Mouse (Mus musculus) intestine, postnatal 0 days (tissue): ENCODE results near the gene Unc119. TPM values are rescaled to one million over a fixed set of nuclear protein-coding genes. Genes with fewer than 3 reads are reported as not detected.
A peak's percentile ranks its signal among the peaks of the same experiment; 100 is the strongest.

Experiments used
- ATAC-seq: fragments of 200-750 bp; cut with Nextera tagmentation; 2 replicates; pipeline ENCODE4 v1.8.0; 2017; ENCODE audit warnings: mild to moderate bottlenecking, moderate TSS enrichment, moderate library complexity
- H3K27ac ChIP-seq: fragments of 300-500 bp; sonication (generic); 2 replicates; pipeline ENCODE4 v1.5.1; 2014; ENCODE audit warnings: mild to moderate bottlenecking, low read depth, low read length, moderate library complexity
- H3K27me3 ChIP-seq: fragments of 300-500 bp; sonication (generic); replicated peaks from 2 replicates; pipeline ENCODE4 v1.6.1; 2014; ENCODE audit warnings: low read length, mixed read lengths; ENCODE audit not compliant: control insufficient read depth, insufficient read depth
- H3K36me3 ChIP-seq: fragments of 300-500 bp; sonication (generic); 2 replicates; pipeline ENCODE4 v1.6.1; 2014; ENCODE audit warnings: mild to moderate bottlenecking, moderate library complexity; ENCODE audit not compliant: control insufficient read depth, insufficient read depth
- H3K4me1 ChIP-seq: fragments of 300-500 bp; sonication (generic); replicated peaks from 2 replicates; pipeline ENCODE4 v1.6.1; 2014; ENCODE audit warnings: antibody characterized with exemption, low read length, mixed read lengths; ENCODE audit not compliant: control insufficient read depth, insufficient read depth
- H3K4me2 ChIP-seq: fragments of 300-500 bp; sonication (generic); replicated peaks from 2 replicates; pipeline ENCODE4 v1.6.1; 2014; ENCODE audit warnings: low read depth, mild to moderate bottlenecking, moderate library complexity
- H3K4me3 ChIP-seq: fragments of 300-500 bp; sonication (generic); 2 replicates; pipeline ENCODE4 v1.5.1; 2014; ENCODE audit warnings: low read depth, low read length
- H3K9ac ChIP-seq: fragments of 300-500 bp; sonication (generic); 2 replicates; pipeline ENCODE4 v1.6.1; 2014; ENCODE audit warnings: mild to moderate bottlenecking, low read depth, low read length
- H3K9me3 ChIP-seq: fragments of 300-500 bp; sonication (generic); 2 replicates; pipeline ENCODE4 v1.6.1; 2016; ENCODE audit warnings: mixed run types; ENCODE audit not compliant: control insufficient read depth
- CTCF ChIP-seq: sonication (generic); IDR thresholded peaks from 2 replicates; pipeline ENCODE4 v1.5.1; 2016; ENCODE audit warnings: low read depth, mild to moderate bottlenecking, control low read depth, antibody characterized with exemption, moderate library complexity
- WGBS: fragments of 180-500 bp; shearing (Covaris S2); extraction: QIAGEN DNeasy Blood & Tissue Kit; methylation state at CpG from one replicate; pipeline ENCODE4 v1.1.7; 2014; 5-methylcytosine and 5-hydroxymethylcytosine counted together
- polyA plus RNA-seq: library from polyadenylated mRNA; unstranded; fragments of >200 nt; fragmentation: Nextera tagmentation; extraction: Ambion mirVana; gene quantifications from 2 replicates; pipeline ENCODE4 v1.2.1, GENCODE M21; 2015

Unc119 gene
- polyA plus RNA-seq, 1 experiment from 2014 or later, result 28.4 TPM

GRCm38 (mm10) chr11:78386508-78387043 is 43.3 kb downstream of the Unc119 start, which contains the start of gene Foxn1:
Foxn1 (minus strand) TSS chr11:78386558.
- no peaks in the 10 kb centered on the region for H3K4me1 ChIP-seq
- H3K27ac ChIP-seq, result no peak within 1 kb of the TSS
- WGBS, result 70% methylated on average over 10 of the region's 14 CpGs
- H3K9ac ChIP-seq, result no peak within 1 kb of the TSS
- no peak within 1 kb of the TSS for H3K4me2 ChIP-seq
- no peak for TF ChIP-seq CTCF
- H3K36me3 ChIP-seq, result no peaks in the 10 kb centered on the region
- no peak within 1 kb of the TSS for H3K4me3 ChIP-seq
- no peak for ATAC-seq
- no peaks in the 10 kb centered on the region for H3K9me3 ChIP-seq
- no peaks in the 10 kb centered on the region for H3K27me3 ChIP-seq

GRCm38 (mm10) chr11:78392728-78393127 is 49.4 kb downstream of the Unc119 start:
- 56% methylated on average over 3 of the region's 3 CpGs for WGBS
- H3K9ac ChIP-seq, result no peak overlapping the region
- H3K27me3 ChIP-seq, result no peaks in the 10 kb centered on the region
- TF ChIP-seq CTCF, result no peak
- no peak overlapping the region for H3K4me3 ChIP-seq
- no peak for ATAC-seq
- H3K4me2 ChIP-seq, result no peak overlapping the region
- no peaks in the 10 kb centered on the region for H3K9me3 ChIP-seq
- H3K4me1 ChIP-seq, result no peaks in the 10 kb centered on the region
- no peaks in the 10 kb centered on the region for H3K36me3 ChIP-seq
- no peak overlapping the region for H3K27ac ChIP-seq

GRCm38 (mm10) chr11:78396950-78397349 is 53.7 kb downstream of the Unc119 start:
- Histone ChIP-seq H3K9ac (no peak overlapping the region), H3K36me3 (no peaks in the 10 kb centered on the region; the same call in 1 of the 2 replicates), H3K27me3 (no peaks in the 10 kb centered on the region), H3K4me2 (peak overlapping the region; percentile 40), H3K4me1 (peaks cover 6% of the 10 kb centered on the region; the same call in 1 of the 2 replicates), H3K4me3 (no peak overlapping the region), H3K27ac (no peak overlapping the region), H3K9me3 (no peaks in the 10 kb centered on the region)
- ATAC-seq, result no peak
- no peak for TF ChIP-seq CTCF
- 20% methylated on average over 11 of the region's 11 CpGs for WGBS

GRCm38 (mm10) chr11:78397397-78397796 is 54.1 kb downstream of the Unc119 start:
- Histone ChIP-seq H3K27ac (no peak overlapping the region), H3K36me3 (no peaks in the 10 kb centered on the region; the same call in 1 of the 2 replicates), H3K4me1 (peaks cover 6% of the 10 kb centered on the region; the same call in 1 of the 2 replicates), H3K4me2 (peak overlapping the region; percentile 40), H3K4me3 (no peak overlapping the region), H3K27me3 (no peaks in the 10 kb centered on the region), H3K9ac (no peak overlapping the region), H3K9me3 (no peaks in the 10 kb centered on the region)
- ATAC-seq, result no peak
- 7% methylated on average over 18 of the region's 18 CpGs for WGBS
- TF ChIP-seq CTCF, result peak; percentile 89

GRCm38 (mm10) chr11:78398212-78398611 is 54.9 kb downstream of the Unc119 start:
- WGBS, result 86% methylated on average over 6 of the region's 6 CpGs
- H3K9me3 ChIP-seq, result no peaks in the 10 kb centered on the region
- no peaks in the 10 kb centered on the region; the same call in 1 of the 2 replicates for H3K36me3 ChIP-seq
- H3K4me3 ChIP-seq, result no peak overlapping the region
- H3K27me3 ChIP-seq, result no peaks in the 10 kb centered on the region
- H3K4me2 ChIP-seq, result no peak overlapping the region
- no peak overlapping the region for H3K27ac ChIP-seq
- H3K9ac ChIP-seq, result no peak overlapping the region
- ATAC-seq, result no peak
- peaks cover 6% of the 10 kb centered on the region; the same call in 1 of the 2 replicates for H3K4me1 ChIP-seq
- no peak for TF ChIP-seq CTCF

Other genes starting within 250 kb of the Unc119 start
- 10.6 and 11.5 TPM in 2 replicates for gene Fam222b, start 248.8 kb upstream of the Unc119 start, polyA plus RNA-seq
- 30.8 and 30.9 TPM in 2 replicates for gene Traf4, start 177.9 kb upstream of the Unc119 start, polyA plus RNA-seq
- gene Nek8, start 166.8 kb upstream of the Unc119 start, polyA plus RNA-seq, result 5.7 and 5.8 TPM in 2 replicates
- gene Tlcd1, start 166.8 kb upstream of the Unc119 start, polyA plus RNA-seq, result 14.1 and 16.1 TPM in 2 replicates
- gene Rpl23a, start 159.9 kb upstream of the Unc119 start, polyA plus RNA-seq, result 762 and 768 TPM in 2 replicates
- 33.9 and 35.4 TPM in 2 replicates for gene Rab34, start 155.1 kb upstream of the Unc119 start, polyA plus RNA-seq
- gene Proca1, start 150.1 kb upstream of the Unc119 start, polyA plus RNA-seq, result 0.77 and 1.1 TPM in 2 replicates
- 61.8 and 66.6 TPM in 2 replicates for gene Sdf2, start 97.7 kb upstream of the Unc119 start, polyA plus RNA-seq
- 8.8 and 9.5 TPM in 2 replicates for gene Supt6, start 97.5 kb upstream of the Unc119 start, polyA plus RNA-seq
- 49.9 and 54.9 TPM in 2 replicates for gene 2610507B11Rik, start 81.7 kb upstream of the Unc119 start, polyA plus RNA-seq
- gene BC030499, start 52.6 kb upstream of the Unc119 start, polyA plus RNA-seq, result 0.07 TPM in 1 of 2 replicates, not detected in the other
- gene Spag5, start 42.0 kb upstream of the Unc119 start, polyA plus RNA-seq, result 4.5 and 4.6 TPM in 2 replicates
- 9.3 and 9.4 TPM in 2 replicates for gene Aldoc, start 20.5 kb upstream of the Unc119 start, polyA plus RNA-seq
- 58.6 and 60.8 TPM in 2 replicates for gene Pigs, start 15.1 kb upstream of the Unc119 start, polyA plus RNA-seq
- gene Foxn1, start 43.1 kb downstream of the Unc119 start, polyA plus RNA-seq, result not detected in 2 replicates
- 31.4 and 36.6 TPM in 2 replicates for gene Slc13a2, start 78.7 kb downstream of the Unc119 start, polyA plus RNA-seq
- gene Slc46a1, start 122.2 kb downstream of the Unc119 start, polyA plus RNA-seq, result 68.7 and 71.6 TPM in 2 replicates
- gene Sarm1, start 154.3 kb downstream of the Unc119 start, polyA plus RNA-seq, result 0.94 and 1.0 TPM in 2 replicates
- gene Vtn, start 155.6 kb downstream of the Unc119 start, polyA plus RNA-seq, result 0.85 and 1.2 TPM in 2 replicates
- not detected in 2 replicates for gene Sebox, start 160.0 kb downstream of the Unc119 start, polyA plus RNA-seq
- gene Tmem199, start 168.7 kb downstream of the Unc119 start, polyA plus RNA-seq, result 49.2 and 51.2 TPM in 2 replicates
- gene Poldip2, start 168.7 kb downstream of the Unc119 start, polyA plus RNA-seq, result 65.8 and 67.1 TPM in 2 replicates
- 64.7 and 71.5 TPM in 2 replicates for gene Tnfaip1, start 192.8 kb downstream of the Unc119 start, polyA plus RNA-seq
- gene Ift20, start 192.9 kb downstream of the Unc119 start, polyA plus RNA-seq, result 221 and 222 TPM in 2 replicates
- 83.9 and 86.9 TPM in 2 replicates for gene Tmem97, start 207.3 kb downstream of the Unc119 start, polyA plus RNA-seq